Mouse (Mus musculus): ENCODE data around the gene Pdyn.

Pdyn gene

DNA sequence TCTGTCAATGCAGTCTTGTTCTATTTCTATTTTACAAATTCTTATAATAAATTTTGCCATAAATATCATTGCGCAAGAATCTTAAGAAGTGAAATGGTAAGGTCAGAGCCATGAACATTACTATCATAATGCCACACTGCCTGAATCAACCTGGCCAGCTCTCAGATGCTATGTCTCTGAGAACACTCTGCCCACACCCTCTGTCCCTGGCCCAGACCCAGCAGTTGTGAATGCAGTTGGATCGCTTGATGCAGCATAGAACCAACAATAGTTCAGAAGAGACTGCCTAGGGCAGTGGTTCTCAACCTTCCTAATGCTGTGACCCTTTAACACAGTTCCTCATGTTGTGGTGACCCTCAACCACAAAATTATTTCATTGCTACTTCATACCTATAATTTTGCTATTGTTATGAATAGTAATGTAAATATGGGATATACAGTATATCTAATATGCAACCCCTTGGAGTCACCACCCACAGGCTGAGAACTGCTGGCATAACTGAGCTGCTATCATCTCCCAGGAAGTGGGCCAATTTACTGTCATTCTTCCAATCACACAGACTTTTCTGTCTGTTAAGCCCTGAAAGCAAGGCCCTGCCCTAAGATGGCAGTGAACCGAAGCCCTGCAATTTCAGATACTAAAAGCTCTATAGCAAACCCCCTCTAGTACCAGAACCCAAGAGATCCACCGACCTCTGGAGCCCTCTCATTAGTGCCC lies 45.3 kb downstream of the Pdyn start:
- DNase-seq (ENCODE audit: low spot score), result no peak

DNA sequence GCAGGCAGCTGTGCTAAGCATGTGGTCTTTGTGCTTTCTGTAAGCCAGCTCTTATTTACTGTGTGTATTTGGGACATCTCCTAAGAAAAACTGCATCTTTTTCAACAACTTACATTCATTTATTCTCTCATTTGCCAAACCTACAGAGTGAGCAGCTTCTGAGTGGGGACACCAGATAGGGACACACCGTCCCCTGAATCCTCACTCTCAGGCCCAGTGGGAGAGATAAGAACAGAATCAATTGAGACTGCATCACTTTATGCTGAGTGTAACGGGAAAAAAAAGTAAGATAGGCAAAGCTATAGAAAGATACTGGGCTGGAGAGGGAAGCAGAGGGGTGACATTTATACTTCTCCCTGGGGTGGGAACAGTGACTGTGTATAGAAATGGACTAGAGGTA lies 46.0 kb downstream of the Pdyn start:
- no peak for DNase-seq (ENCODE audit: low spot score)

DNA sequence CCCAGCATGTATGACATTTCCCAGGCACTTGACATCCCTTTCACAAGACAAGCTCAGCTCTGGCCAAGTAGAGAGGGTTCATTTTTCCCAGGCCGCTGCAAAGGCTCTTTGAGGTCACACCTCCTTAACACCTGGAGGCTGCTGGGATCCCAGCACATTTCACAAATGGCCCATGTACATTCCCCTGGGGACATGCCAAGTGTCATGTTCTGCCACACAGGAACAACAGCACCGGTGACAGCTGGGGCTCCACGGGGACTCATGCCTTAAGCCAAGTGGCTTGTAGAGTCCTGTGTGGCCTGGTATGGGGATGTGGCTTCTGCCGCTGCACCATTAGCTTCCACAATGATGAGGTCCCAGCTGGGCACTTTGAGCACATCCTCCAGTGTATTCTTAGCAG lies 47.0 kb downstream of the Pdyn start:
- DNase-seq (ENCODE audit: low spot score), result no peak

Measured in c-Kit-positive CD71-positive TER-119-positive erythroid progenitor cells, embryonic 14.5 days (primary cell).